Mouse (Mus musculus): ENCODE results near the gene Orai3. TPM values are rescaled to one million over a fixed set of nuclear protein-coding genes. Genes with fewer than 3 reads are reported as not detected.

The Orai3 gene
- polyA plus RNA-seq, 1 experiment from 2014 or later: 8.5 TPM

GRCm38 (mm10) chr7:127820836-127821509, 51.4 kb downstream of the Orai3 start:
- Histone ChIP-seq H3K9ac (ENCODE audit: low read depth, low read length) (no peak overlapping the region), H3K4me1 (replicated peaks; ENCODE audit: control insufficient read depth, insufficient read depth, low read length) (no peaks in the 10 kb centered on the region), H3K27me3 (ENCODE audit: control insufficient read depth, insufficient read depth, low read length) (no peaks in the 10 kb centered on the region), H3K27ac (ENCODE audit: low read depth, low read length) (no peak overlapping the region), H3K9me3 (ENCODE audit: control insufficient read depth, low read length) (no peaks in the 10 kb centered on the region), H3K4me2 (replicated peaks; ENCODE audit: low read depth, low read length) (no peak overlapping the region), H3K36me3 (ENCODE audit: control insufficient read depth, insufficient read depth, low read length) (no peaks in the 10 kb centered on the region), H3K4me3 (ENCODE audit: low read depth, low read length) (no peak overlapping the region)
- WGBS: 76% methylated on average over 12 of the region's 13 CpGs
- ATAC-seq (ENCODE audit: low FRiP score): no peak
- no peak for DNase-seq (ENCODE audit: low spot score)

- 94% methylated on average over 3 of the region's 3 CpGs for WGBS
- no peak for DNase-seq (ENCODE audit: low spot score)
Measured at GRCm38 (mm10) chr7:127822494-127822893, 52.9 kb downstream of the Orai3 start.

GRCm38 (mm10) chr7:127823236-127824171, 53.9 kb downstream of the Orai3 start:
- H3K4me2 ChIP-seq (replicated peaks; ENCODE audit: low read depth, low read length): peak overlapping the region; percentile 72
- no peaks in the 10 kb centered on the region for H3K36me3 ChIP-seq (ENCODE audit: control insufficient read depth, insufficient read depth, low read length)
- peak overlapping the region; percentile 78 for H3K9ac ChIP-seq (ENCODE audit: low read depth, low read length)
- ATAC-seq (ENCODE audit: low FRiP score): peak; percentile 53
- no peaks in the 10 kb centered on the region for H3K4me1 ChIP-seq (replicated peaks; ENCODE audit: control insufficient read depth, insufficient read depth, low read length)
- no peaks in the 10 kb centered on the region for H3K9me3 ChIP-seq (ENCODE audit: control insufficient read depth, low read length)
- H3K27ac ChIP-seq (ENCODE audit: low read depth, low read length): peak overlapping the region; percentile 77; the same call in 1 of the 2 replicates
- H3K27me3 ChIP-seq (ENCODE audit: control insufficient read depth, insufficient read depth, low read length): no peaks in the 10 kb centered on the region
- WGBS: 68% methylated on average over 11 of the region's 11 CpGs
- H3K4me3 ChIP-seq (ENCODE audit: low read depth, low read length): peak overlapping the region; percentile 64
- DNase-seq (ENCODE audit: low spot score): no peak

More at GRCm38 (mm10) chr7:127822494-127822893, 52.9 kb downstream of the Orai3 start:
- H3K4me1 ChIP-seq (replicated peaks; ENCODE audit: control insufficient read depth, insufficient read depth, low read length): no peaks in the 10 kb centered on the region
- H3K4me2 ChIP-seq (replicated peaks; ENCODE audit: low read depth, low read length): no peak overlapping the region
- H3K9ac ChIP-seq (ENCODE audit: low read depth, low read length): no peak overlapping the region
- H3K27ac ChIP-seq (ENCODE audit: low read depth, low read length): no peak overlapping the region
- no peaks in the 10 kb centered on the region for H3K27me3 ChIP-seq (ENCODE audit: control insufficient read depth, insufficient read depth, low read length)
- H3K9me3 ChIP-seq (ENCODE audit: control insufficient read depth, low read length): no peaks in the 10 kb centered on the region
- ATAC-seq (ENCODE audit: low FRiP score): no peak
- H3K36me3 ChIP-seq (ENCODE audit: control insufficient read depth, insufficient read depth, low read length): no peaks in the 10 kb centered on the region
- no peak overlapping the region for H3K4me3 ChIP-seq (ENCODE audit: low read depth, low read length)

GRCm38 (mm10) chr7:127824176-127824871, 54.7 kb downstream of the Orai3 start, which contains the start of the genes Stx4a and Stx1b:
TSS of gene Stx4a (plus strand) at chr7:127824294.
TSS of gene Stx1b (minus strand) at chr7:127824549.
- no peaks in the 10 kb centered on the region for H3K4me1 ChIP-seq (replicated peaks; ENCODE audit: control insufficient read depth, insufficient read depth, low read length)

More at GRCm38 (mm10) chr7:127824176-127824871, 54.7 kb downstream of the Orai3 start, which contains the start of the genes Stx4a and Stx1b:
- H3K36me3 ChIP-seq (ENCODE audit: control insufficient read depth, insufficient read depth, low read length): no peaks in the 10 kb centered on the region
- H3K4me2 ChIP-seq (replicated peaks; ENCODE audit: low read depth, low read length): peak within 1 kb of the TSS; percentile 72
- peak; percentile 87 for ATAC-seq (ENCODE audit: low FRiP score)
- H3K9ac ChIP-seq (ENCODE audit: low read depth, low read length): peak within 1 kb of the TSS; percentile 78
- H3K27me3 ChIP-seq (ENCODE audit: control insufficient read depth, insufficient read depth, low read length): no peaks in the 10 kb centered on the region
- peak within 1 kb of the TSS; percentile 64 for H3K4me3 ChIP-seq (ENCODE audit: low read depth, low read length)
- DNase-seq (ENCODE audit: low spot score): peak; percentile 82
- 6% methylated on average over 21 of the region's 38 CpGs for WGBS
- no peaks in the 10 kb centered on the region for H3K9me3 ChIP-seq (ENCODE audit: control insufficient read depth, low read length)
- peak within 1 kb of the TSS; percentile 77 for H3K27ac ChIP-seq (ENCODE audit: low read depth, low read length)

Other genes starting within 250 kb of the Orai3 start
- gene Tmem265, start 208.4 kb upstream of the Orai3 start, polyA plus RNA-seq (2014; fragmentation: Nextera tagmentation; extraction: Ambion mirVana): 7.7 and 8.6 TPM in 2 replicates
- 50.4 and 54.0 TPM in 2 replicates for gene Phkg2, start 196.5 kb upstream of the Orai3 start, polyA plus RNA-seq (2014; fragmentation: Nextera tagmentation; extraction: Ambion mirVana)
- 11.9 and 16.4 TPM in 2 replicates for gene Ccdc189, start 181.2 kb upstream of the Orai3 start, polyA plus RNA-seq (2014; fragmentation: Nextera tagmentation; extraction: Ambion mirVana)
- gene Rnf40, start 181.0 kb upstream of the Orai3 start, polyA plus RNA-seq (2014; fragmentation: Nextera tagmentation; extraction: Ambion mirVana): 31.4 and 33.6 TPM in 2 replicates
- gene Zfp629, start 154.0 kb upstream of the Orai3 start, polyA plus RNA-seq (2014; fragmentation: Nextera tagmentation; extraction: Ambion mirVana): 28.0 and 31.0 TPM in 2 replicates
- gene Bcl7c, start 60.9 kb upstream of the Orai3 start, polyA plus RNA-seq (2014; fragmentation: Nextera tagmentation; extraction: Ambion mirVana): 58.4 and 61.5 TPM in 2 replicates
- 6.8 and 9.2 TPM in 2 replicates for gene Ctf1, start 57.1 kb upstream of the Orai3 start, polyA plus RNA-seq (2014; fragmentation: Nextera tagmentation; extraction: Ambion mirVana)
- 0.15 and 0.22 TPM in 2 replicates for gene Ctf2, start 37.6 kb upstream of the Orai3 start, polyA plus RNA-seq (2014; fragmentation: Nextera tagmentation; extraction: Ambion mirVana)
- gene Fbxl19, start 25.3 kb upstream of the Orai3 start, polyA plus RNA-seq (2014; fragmentation: Nextera tagmentation; extraction: Ambion mirVana): 6.2 and 10.7 TPM in 2 replicates
- gene Setd1a, start 6.9 kb downstream of the Orai3 start, polyA plus RNA-seq (2014; fragmentation: Nextera tagmentation; extraction: Ambion mirVana): 21.3 and 22.4 TPM in 2 replicates
- gene Gm49388, start 15.8 kb downstream of the Orai3 start, polyA plus RNA-seq (2014; fragmentation: Nextera tagmentation; extraction: Ambion mirVana): not detected in 2 replicates
- 7.6 and 7.8 TPM in 2 replicates for gene Hsd3b7, start 30.8 kb downstream of the Orai3 start, polyA plus RNA-seq (2014; fragmentation: Nextera tagmentation; extraction: Ambion mirVana)
- gene Stx4a, start 54.5 kb downstream of the Orai3 start, polyA plus RNA-seq (2014; fragmentation: Nextera tagmentation; extraction: Ambion mirVana): 11.6 and 15.0 TPM in 2 replicates
- 9.1 and 10.1 TPM in 2 replicates for gene Stx1b, start 54.7 kb downstream of the Orai3 start, polyA plus RNA-seq (2014; fragmentation: Nextera tagmentation; extraction: Ambion mirVana)
- 16.5 and 21.5 TPM in 2 replicates for gene Zfp646, start 106.4 kb downstream of the Orai3 start, polyA plus RNA-seq (2014; fragmentation: Nextera tagmentation; extraction: Ambion mirVana)
- 23.1 and 23.3 TPM in 2 replicates for gene Zfp668, start 107.0 kb downstream of the Orai3 start, polyA plus RNA-seq (2014; fragmentation: Nextera tagmentation; extraction: Ambion mirVana)
- gene Prss53, start 121.2 kb downstream of the Orai3 start, polyA plus RNA-seq (2014; fragmentation: Nextera tagmentation; extraction: Ambion mirVana): 0.59 and 0.60 TPM in 2 replicates
- not detected in 2 replicates for gene Gm21974, start 125.6 kb downstream of the Orai3 start, polyA plus RNA-seq (2014; fragmentation: Nextera tagmentation; extraction: Ambion mirVana)
- gene Vkorc1, start 125.8 kb downstream of the Orai3 start, polyA plus RNA-seq (2014; fragmentation: Nextera tagmentation; extraction: Ambion mirVana): 48.0 and 53.9 TPM in 2 replicates
- 96.5 and 105 TPM in 2 replicates for gene Bckdk, start 134.3 kb downstream of the Orai3 start, polyA plus RNA-seq (2014; fragmentation: Nextera tagmentation; extraction: Ambion mirVana)
- gene Kat8, start 142.7 kb downstream of the Orai3 start, polyA plus RNA-seq (2014; fragmentation: Nextera tagmentation; extraction: Ambion mirVana): 49.7 and 50.1 TPM in 2 replicates
- 3.4 and 4.9 TPM in 2 replicates for gene Prss8, start 160.3 kb downstream of the Orai3 start, polyA plus RNA-seq (2014; fragmentation: Nextera tagmentation; extraction: Ambion mirVana)
- 8.5 and 11.0 TPM in 2 replicates for gene Prss36, start 176.9 kb downstream of the Orai3 start, polyA plus RNA-seq (2014; fragmentation: Nextera tagmentation; extraction: Ambion mirVana)
- gene Fus, start 197.6 kb downstream of the Orai3 start, polyA plus RNA-seq (2014; fragmentation: Nextera tagmentation; extraction: Ambion mirVana): 58.7 and 65.0 TPM in 2 replicates
- 8.4 and 11.0 TPM in 2 replicates for gene Pycard, start 224.1 kb downstream of the Orai3 start, polyA plus RNA-seq (2014; fragmentation: Nextera tagmentation; extraction: Ambion mirVana)
- gene Trim72, start 234.1 kb downstream of the Orai3 start, polyA plus RNA-seq (2014; fragmentation: Nextera tagmentation; extraction: Ambion mirVana): not detected in 2 replicates